Mouse (Mus musculus): ENCODE data around the gene Dsp.

The Dsp gene

DNA sequence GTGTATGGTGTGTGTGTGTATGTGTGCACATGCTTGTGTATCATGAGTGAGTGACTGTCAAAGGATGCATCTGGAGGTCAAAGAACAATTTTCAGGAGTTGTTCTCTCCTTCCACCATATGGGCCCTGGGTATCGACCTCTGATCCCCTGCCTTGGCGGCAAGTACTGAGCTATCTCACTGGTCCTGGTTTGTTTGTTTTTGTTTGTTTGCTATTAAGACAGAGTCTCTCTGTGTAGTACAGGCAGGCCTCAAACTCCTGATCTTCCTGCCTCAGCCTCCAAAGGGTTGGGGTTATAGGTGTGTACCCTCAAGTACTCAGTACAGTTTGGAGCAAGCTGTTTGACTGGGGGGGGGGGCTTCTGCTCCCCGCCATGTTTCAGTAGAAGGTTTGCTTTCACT is 16.0 kb downstream of the Dsp start:
- no peak for DNase-seq (ENCODE audit: extremely low read depth, insufficient read length, low spot score)

DNA sequence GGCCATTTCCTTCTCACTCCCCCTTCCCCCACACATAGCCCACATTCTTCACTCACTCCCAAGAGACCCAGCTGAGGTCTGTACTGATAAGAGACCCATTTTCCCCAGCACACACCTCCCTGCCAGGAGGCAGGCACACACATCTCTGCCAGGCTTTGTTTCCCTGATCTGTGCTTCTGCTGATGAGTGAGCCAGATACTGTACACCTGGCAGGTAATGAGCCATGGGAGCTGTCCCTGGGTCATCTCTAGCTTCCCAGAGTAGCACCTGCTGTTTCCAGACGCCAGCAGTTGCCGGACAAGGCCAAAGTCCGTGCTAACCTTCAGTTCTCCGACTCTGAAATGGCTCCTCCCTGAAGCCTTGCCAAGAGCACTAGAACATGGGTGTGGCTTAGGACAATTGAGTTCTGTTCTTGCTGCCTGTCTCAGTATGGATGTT is 19.6 kb downstream of the Dsp start:
- no peak for DNase-seq (ENCODE audit: extremely low read depth, insufficient read length, low spot score)

DNA sequence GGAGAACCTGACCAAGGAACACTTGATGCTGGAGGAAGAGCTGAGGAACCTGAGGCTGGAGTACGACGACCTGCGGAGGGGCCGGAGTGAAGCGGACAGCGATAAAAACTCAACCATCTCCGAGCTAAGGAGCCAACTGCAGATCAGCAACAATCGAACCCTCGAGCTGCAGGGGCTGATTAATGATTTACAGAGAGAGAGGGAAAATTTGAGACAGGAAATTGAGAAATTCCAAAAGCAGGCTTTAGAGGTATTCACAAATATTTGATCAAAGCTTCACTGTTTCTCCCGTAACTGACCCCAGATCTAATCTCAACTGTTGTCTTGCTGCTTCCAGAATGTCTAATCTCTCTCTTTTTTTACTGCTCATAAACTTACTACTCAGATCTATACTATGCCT is 42.3 kb downstream of the Dsp start:
- no peak for DNase-seq (ENCODE audit: extremely low read depth, insufficient read length, low spot score)

DNA sequence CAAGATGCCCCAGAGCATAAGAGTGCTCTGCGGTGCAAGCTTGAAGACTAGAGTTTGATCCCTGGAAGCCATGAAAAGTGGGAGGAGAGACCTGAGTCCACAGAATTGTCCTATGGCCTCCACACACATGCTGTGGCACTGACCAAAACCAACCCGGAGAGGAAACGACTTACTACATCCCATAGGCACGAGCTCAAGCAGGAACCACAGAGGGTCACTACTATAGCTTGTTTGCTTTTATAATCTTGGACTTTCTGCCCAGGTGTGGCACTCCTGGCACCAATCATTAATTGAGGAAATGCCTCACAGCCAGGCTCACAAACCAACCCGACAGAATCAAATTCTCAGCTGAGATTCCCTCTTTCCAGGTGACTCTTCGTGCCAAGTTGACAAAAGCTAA is 50.3 kb downstream of the Dsp start:
- no peak for DNase-seq (ENCODE audit: extremely low read depth, insufficient read length, low spot score)

DNA sequence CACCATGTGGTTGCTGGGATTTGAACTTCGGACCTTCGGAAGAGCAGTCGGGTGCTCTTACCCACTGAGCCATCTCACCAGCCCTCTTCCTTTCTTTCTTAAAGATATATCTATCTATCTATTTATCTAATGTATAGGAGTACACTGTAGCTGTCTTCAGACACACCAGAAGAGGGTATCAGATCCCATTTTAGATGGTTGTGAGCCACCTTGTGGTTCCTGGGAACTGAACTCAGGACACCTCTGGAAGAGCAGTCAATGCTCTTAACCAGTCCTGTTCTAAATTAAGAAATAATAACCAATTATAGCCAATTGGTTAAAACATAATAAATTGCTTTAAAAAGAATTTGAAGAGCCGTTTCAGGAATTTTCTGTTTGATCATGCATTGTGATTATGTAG is 53.1 kb downstream of the Dsp start:
- DNase-seq (ENCODE audit: extremely low read depth, insufficient read length, low spot score): no peak

DNA sequence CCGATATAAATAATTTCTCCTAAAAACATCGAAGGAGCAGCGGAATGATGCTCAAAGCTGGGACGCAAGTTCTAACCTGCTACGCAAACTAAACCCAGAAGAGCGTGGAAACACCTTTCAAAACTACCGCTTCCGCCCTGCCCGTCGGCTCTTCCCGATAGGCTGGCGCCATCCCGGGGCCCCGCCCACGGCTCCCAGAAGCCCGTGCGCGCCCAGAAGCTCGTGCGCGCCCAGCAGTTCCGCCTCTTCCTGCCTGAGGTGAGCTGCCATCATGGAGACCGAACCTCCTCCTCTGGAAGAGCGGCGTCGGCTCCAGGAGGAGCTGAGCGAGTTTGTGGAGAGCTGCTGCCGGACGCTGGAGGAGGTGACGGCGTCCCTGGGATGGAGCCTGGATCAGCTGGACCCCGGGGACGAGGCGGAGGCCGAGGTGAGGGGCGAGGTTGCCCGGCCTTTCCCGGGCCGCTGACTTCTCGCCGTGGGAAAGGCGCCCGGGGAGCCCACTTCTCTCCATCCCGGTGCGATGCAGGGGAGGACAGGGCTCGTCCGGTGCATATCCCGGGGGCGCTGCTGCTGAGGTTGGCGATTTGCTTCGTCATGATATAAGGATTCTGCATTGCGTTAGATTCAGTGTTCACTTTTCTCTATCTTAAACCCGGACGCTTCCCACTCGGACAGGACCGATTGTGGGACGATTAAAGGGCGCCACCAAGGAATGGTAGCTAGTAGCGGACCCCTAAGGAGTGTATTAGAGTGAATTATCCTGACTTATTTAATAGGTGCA is 53.8 kb downstream of the Dsp start, which contains the start of gene Snrnp48:
Gene Snrnp48, plus strand, starts transcription at position 237 of the 781 bp plus-strand sequence.
- peak; percentile 92 for DNase-seq (ENCODE audit: extremely low read depth, insufficient read length, low spot score)

DNA sequence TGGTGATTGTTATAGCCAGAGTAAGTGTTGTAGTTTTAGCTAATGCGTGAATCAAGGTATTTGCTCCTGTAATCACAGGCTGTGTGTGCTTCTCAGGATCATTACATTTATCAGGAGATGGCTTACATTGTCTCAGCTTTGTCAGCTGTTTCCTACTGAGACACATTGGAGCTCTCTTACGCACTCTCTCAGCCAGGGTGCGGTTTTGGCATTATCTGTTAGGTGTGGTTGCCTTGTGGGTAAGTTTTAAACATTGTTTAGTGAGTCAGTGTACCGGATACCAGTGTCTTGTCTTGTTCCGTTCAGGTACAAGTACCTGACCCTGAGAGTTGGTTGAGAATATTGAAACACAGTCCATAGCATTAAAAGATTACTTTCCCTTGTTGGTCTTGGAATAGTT is 60.0 kb downstream of the Dsp start:
- DNase-seq (ENCODE audit: extremely low read depth, insufficient read length, low spot score): no peak

DNA sequence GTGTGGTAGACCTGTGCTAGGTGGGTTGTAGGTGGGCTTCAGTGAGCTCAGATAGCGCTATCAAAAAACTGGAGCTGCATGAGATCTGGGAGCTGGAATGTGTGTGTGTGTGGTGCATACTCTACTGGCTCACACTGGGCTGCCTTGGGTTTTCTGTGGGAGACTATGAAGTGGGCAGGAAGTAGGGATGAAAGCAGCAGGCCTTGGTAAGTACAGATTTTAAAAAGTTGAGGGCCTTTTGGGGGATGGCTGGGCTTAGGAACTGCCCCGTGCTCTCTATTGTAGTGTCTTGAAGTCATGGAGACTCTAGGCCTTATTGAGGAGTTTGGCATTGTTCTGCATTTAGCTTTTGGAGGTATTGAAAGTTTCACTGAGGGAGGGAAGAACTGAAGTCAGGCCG is 67.6 kb downstream of the Dsp start:
- no peak for DNase-seq (ENCODE audit: extremely low read depth, insufficient read length, low spot score)

DNA sequence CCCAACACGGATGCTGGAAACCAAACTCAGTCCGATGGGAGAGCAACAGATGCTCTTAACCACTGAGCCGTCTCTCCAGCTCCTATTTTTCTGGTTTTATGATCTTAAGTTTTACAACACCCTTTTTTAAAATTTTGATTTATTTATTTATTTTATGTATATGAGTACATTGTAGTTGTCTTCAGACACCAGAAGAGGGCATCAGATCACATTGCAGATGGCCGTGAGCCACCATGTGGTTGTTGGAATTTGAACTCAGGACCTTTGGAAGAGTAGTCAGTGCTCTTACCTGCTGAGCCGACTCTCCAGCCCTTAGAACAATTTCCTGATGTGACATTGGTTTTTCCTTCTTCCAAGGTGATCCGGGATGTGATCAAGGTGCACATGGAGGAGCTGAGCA is 69.2 kb downstream of the Dsp start:
- DNase-seq (ENCODE audit: extremely low read depth, insufficient read length, low spot score): no peak

DNA sequence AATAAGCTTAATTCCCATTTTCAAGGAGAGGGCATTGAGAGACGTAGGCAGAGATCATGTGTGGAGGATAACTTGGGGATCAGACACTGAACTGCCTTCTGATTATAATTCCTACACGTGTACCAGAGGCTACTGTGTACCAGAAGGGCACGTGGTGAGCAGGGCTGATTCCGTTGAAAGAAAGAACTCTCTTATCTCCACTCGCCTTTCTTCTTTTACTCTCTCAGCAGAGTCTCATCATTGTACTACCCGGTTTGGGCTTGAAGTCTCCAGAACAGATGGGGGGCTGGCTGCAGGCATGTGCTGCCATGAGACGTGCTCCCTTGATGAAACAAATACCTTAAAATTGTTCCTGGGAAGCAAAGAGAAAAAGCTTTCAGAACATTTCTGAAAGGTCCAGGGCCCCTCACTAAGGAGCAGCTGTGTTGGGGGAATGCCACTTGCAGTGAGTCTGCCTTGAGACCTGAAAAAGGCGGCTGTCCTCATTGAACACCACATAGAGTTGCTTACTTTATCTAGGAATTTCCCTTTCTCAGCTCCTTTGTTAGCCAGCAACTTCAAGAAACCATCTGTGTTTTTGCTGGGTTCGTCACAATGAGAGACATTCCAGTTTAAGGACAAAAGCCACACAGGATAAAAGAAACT is 79.2 kb downstream of the Dsp start:
- DNase-seq (ENCODE audit: extremely low read depth, insufficient read length, low spot score): no peak

DNA sequence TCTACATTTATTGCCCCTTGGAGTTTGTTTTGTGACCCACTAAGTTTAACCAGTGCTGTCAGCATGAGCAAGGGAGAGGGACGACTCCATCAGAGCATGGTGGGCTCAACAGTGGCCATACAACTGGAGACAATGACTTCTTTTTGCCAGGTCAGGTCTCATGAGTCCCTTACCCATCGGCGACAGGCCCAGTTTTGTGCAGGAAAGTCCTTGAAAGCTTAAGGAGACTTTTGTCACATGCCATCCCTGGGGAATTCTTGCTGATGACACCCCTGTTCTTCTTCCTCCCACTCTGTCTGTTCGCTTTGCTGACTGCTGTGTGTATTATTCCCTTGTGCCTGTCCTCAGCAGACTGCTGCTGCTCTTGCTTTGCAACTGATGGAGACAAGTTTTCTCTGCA is 81.3 kb downstream of the Dsp start:
- no peak for DNase-seq (ENCODE audit: extremely low read depth, insufficient read length, low spot score)

DNA sequence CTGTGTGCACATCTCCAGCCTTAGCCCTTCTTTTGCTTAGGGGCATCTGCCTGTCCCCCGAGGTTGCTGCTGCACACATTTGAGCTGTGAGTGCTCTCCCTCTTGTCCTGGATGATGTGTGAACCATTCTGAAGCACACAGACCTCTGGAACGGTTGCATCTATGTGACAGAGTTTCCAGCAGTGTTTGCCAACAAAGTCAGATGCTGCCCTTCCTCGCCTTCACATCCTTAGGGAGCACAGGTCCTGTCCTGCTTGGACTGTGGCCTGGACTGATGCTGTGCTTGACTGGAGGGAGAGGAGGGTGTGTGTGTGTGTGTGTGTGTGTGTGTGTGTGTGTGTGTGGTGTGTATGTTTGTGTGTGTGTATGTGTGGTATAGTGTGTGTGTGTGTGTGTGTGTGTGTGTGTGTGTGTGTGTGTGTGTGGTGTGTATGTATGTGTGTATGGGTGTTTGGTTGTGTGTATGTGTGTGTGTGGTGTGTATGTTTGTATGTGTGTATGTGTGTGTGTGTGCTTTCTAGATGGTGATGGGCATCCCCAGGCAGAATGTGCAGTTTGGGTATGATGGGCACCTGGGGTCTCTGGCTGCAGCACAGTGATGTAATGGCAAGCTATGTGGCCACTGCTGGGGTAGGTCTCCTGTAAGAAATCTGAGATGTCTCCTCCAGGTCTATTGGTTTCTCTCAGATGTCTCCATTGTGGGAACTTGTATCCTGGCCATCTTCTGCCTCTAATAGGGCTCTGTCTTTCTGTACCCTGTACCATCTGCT is 81.9 kb downstream of the Dsp start:
- DNase-seq (ENCODE audit: extremely low read depth, insufficient read length, low spot score): no peak

DNA sequence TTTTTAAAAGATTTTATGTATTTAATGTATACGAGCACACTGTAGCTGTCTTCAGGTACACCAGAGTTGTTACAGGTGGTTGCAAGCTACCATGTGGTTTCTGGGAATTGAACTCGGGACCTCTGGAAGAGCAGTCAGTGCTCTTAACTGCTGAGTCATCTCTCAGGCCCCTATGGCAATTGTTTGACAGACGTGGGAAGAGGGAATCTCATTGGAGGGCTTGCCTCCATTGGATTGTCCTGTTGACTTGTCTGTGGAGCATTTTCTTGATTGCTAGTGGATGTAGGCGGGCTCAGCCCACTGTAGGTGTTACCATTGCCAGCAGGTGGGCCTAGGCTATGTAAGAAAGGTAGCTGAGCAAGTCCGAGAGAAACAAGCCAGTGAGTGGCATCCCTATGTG is 83.6 kb downstream of the Dsp start:
- DNase-seq (ENCODE audit: extremely low read depth, insufficient read length, low spot score): no peak

DNA sequence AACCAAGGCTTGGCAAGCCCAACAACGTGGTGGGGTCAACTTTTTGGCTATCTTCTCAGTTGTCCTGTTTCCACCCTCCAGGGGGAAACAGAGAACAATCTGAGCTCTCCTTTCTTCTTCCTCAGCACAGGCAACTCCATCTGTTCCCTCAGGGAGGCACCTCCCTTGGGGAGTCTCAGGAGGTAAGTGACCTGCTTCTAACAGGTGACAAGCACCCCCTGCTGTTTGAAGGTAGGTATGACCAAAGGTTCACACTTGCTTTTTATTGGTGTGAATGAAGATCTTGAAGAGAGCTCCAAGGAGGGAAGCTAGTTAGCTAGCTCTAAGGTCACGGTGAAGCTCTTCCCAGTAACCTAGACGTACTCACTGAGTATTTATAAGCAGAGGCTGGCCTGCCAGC is 84.3 kb downstream of the Dsp start:
- no peak for DNase-seq (ENCODE audit: extremely low read depth, insufficient read length, low spot score)

DNA sequence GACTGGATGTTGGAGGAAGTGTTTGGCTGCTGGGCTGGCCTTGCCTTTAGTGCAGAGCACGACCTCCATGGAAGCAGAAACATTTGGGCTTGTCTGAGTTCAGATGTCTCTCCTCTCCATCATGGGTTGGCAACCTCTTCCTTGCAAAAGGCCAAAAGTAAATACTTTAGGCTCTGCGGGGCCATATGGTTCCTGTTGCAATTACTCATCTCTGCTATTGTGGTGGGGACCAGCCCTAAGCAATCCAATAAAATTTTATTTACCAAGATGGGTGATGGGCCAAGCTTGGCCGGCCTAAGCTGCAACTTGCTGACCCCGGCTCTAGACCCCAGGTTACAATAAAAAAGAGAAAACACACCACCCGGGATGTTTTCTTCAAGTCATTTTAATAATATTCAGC is 97.1 kb downstream of the Dsp start:
- no peak for DNase-seq (ENCODE audit: extremely low read depth, insufficient read length, low spot score)

Measured in 3134 (cell line).